ENCODE assay signal across 8 mouse cellular contexts in genomic region chr4:129640638-129641467, GRCm38 (mm10). TPM values are rescaled to one million over a fixed set of nuclear protein-coding genes. Genes with fewer than 3 reads are reported as not detected.
DNase-seq lines count a peak whose midpoint lies in the region; ATAC-seq and TF ChIP-seq lines count a peak whose summit lies in the region.

TSS of gene Txlna (minus strand) at chr4:129641065.

- H3K9ac ChIP-seq in forebrain, embryonic 16.5 days (replicated peaks; ENCODE audit: low read depth, low read length), result peak within 1 kb of the TSS; percentile 71
- peak within 1 kb of the TSS; percentile 80 for H3K9ac ChIP-seq in lung, embryonic 14.5 days

- under 1% methylated on average over 55 of the region's 60 CpGs for WGBS in forebrain, embryonic 16.5 days
- under 1% methylated on average over 60 of the region's 60 CpGs for WGBS in lung, embryonic 14.5 days
- under 1% methylated on average over 60 of the region's 60 CpGs for WGBS in olfactory bulb, adult 2 months
- WGBS in thymus, adult 2 months, result under 1% methylated on average over 60 of the region's 60 CpGs

- peak; percentile 99 for DNase-seq in G1E (ENCODE audit: low spot score)
- peak; percentile 97 to 99 for DNase-seq in cerebellum, adult 18-20 months
- DNase-seq in heart, postnatal 36 days, result peak; percentile 95 to 96
- DNase-seq in layer of hippocampus, adult 2 months (ENCODE audit: low spot score in 2 of 2), result peak; percentile 97 to 98
- peak; percentile 99 for DNase-seq in lung, embryonic 14.5 days
- DNase-seq in thymus, adult 2 months, result peak; percentile 96

- H3K27ac ChIP-seq in forebrain, embryonic 16.5 days (ENCODE audit: low read length), result peak within 1 kb of the TSS; percentile 94
- H3K27ac ChIP-seq in layer of hippocampus, adult 2 months, result peak within 1 kb of the TSS; percentile 95
- peak within 1 kb of the TSS; percentile 92 for H3K27ac ChIP-seq in lung, embryonic 14.5 days (ENCODE audit: low read depth)
- H3K27ac ChIP-seq in olfactory bulb, adult 2 months (ENCODE audit: insufficient read depth, low read depth, low read length), result peak within 1 kb of the TSS; percentile 98
- H3K27ac ChIP-seq in thymus, adult 2 months (ENCODE audit: control insufficient read depth, insufficient read depth, low read length), result peak within 1 kb of the TSS; percentile 32; the same call in 1 of the 2 replicates

- intact Hi-C loops in heart, postnatal 36 days (cut with DNase I), result loop anchor here (1.0 kb wide), 1 partner anchor 17 kb away; no protein-coding TSS in a partner anchor

- H3K4me2 ChIP-seq in forebrain, embryonic 16.5 days (ENCODE audit: low read length), result peak within 1 kb of the TSS; percentile 81
- H3K4me2 ChIP-seq in lung, embryonic 14.5 days, result peak within 1 kb of the TSS; percentile 94

- H3K9me3 ChIP-seq in G1E (replicated peaks), result no peaks in the 10 kb centered on the region
- no peaks in the 10 kb centered on the region for H3K9me3 ChIP-seq in forebrain, embryonic 16.5 days (ENCODE audit: control insufficient read depth, low read length)
- no peaks in the 10 kb centered on the region for H3K9me3 ChIP-seq in lung, embryonic 14.5 days (ENCODE audit: low read depth, low read length)

- peaks cover 54% of the 10 kb centered on the region for H3K4me1 ChIP-seq in G1E (ENCODE audit: insufficient read depth, low read depth, low read length)
- H3K4me1 ChIP-seq in forebrain, embryonic 16.5 days (replicated peaks; ENCODE audit: control insufficient read depth, insufficient read depth, low read length), result peaks cover 30% of the 10 kb centered on the region
- peaks cover 6% of the 10 kb centered on the region; the same call in 1 of the 2 replicates for H3K4me1 ChIP-seq in lung, embryonic 14.5 days (ENCODE audit: insufficient read depth)
- peaks cover 11% of the 10 kb centered on the region for H3K4me1 ChIP-seq in olfactory bulb, adult 2 months (ENCODE audit: control insufficient read depth, insufficient read depth, low read length)
- peaks cover 29% of the 10 kb centered on the region for H3K4me1 ChIP-seq in thymus, adult 2 months (replicated peaks; ENCODE audit: control insufficient read depth, insufficient read depth, low read length)

- H3K36me3 ChIP-seq in G1E (replicated peaks), result peaks cover 71% of the 10 kb centered on the region
- H3K36me3 ChIP-seq in forebrain, embryonic 16.5 days (ENCODE audit: control insufficient read depth, insufficient read depth), result peaks cover 14% of the 10 kb centered on the region; the same call in 1 of the 2 replicates
- peaks cover 58% of the 10 kb centered on the region for H3K36me3 ChIP-seq in lung, embryonic 14.5 days (ENCODE audit: insufficient read depth)
- peaks cover 30% of the 10 kb centered on the region for H3K36me3 ChIP-seq in thymus, adult 2 months (ENCODE audit: control insufficient read depth, insufficient read depth, low read length)

- TF ChIP-seq POLR2A in olfactory bulb, adult 2 months (IDR thresholded peaks at IDR 0.05; ENCODE audit: insufficient read depth, low read depth, low read length), result peak; percentile 31
- peak; percentile 77 for TF ChIP-seq POLR2A in thymus, adult 2 months (IDR thresholded peaks at IDR 0.05; ENCODE audit: control insufficient read depth, extremely low read depth, insufficient read depth, low read length, poor library complexity)

- ATAC-seq in G1E (ENCODE audit: extremely low read depth, insufficient number of reproducible peaks, low FRiP score, poor library complexity, severe bottlenecking), result peak; percentile 86
- peak; percentile 96 for ATAC-seq in forebrain, embryonic 16.5 days
- peak; percentile 96 for ATAC-seq in lung, embryonic 14.5 days (ENCODE audit: insufficient read depth)

- H3K27me3 ChIP-seq in G1E (ENCODE audit: insufficient read depth, low read length), result no peaks in the 10 kb centered on the region
- H3K27me3 ChIP-seq in forebrain, embryonic 16.5 days (replicated peaks; ENCODE audit: control insufficient read depth, insufficient read depth, low read length), result no peaks in the 10 kb centered on the region
- no peaks in the 10 kb centered on the region for H3K27me3 ChIP-seq in lung, embryonic 14.5 days (ENCODE audit: insufficient read depth, low read length)
- no peaks in the 10 kb centered on the region for H3K27me3 ChIP-seq in thymus, adult 2 months (ENCODE audit: control insufficient read depth, insufficient read depth, low read length)

- peak within 1 kb of the TSS; percentile 82 for H3K4me3 ChIP-seq in G1E (ENCODE audit: low read depth, low read length)
- peak within 1 kb of the TSS; percentile 67 for H3K4me3 ChIP-seq in forebrain, embryonic 16.5 days (replicated peaks; ENCODE audit: low read length)
- peak within 1 kb of the TSS; percentile 80 for H3K4me3 ChIP-seq in layer of hippocampus, adult 2 months
- H3K4me3 ChIP-seq in lung, embryonic 14.5 days (ENCODE audit: low read depth, low read length), result peak within 1 kb of the TSS; percentile 67
- H3K4me3 ChIP-seq in olfactory bulb, adult 2 months (ENCODE audit: insufficient read depth, low read depth, low read length), result peak within 1 kb of the TSS; percentile 99
- peak within 1 kb of the TSS; percentile 60 for H3K4me3 ChIP-seq in thymus, adult 2 months (ENCODE audit: control insufficient read depth, insufficient read depth, low read length)

- no peak for TF ChIP-seq CTCF in G1E (IDR thresholded peaks at IDR 0.05; ENCODE audit: low read depth, low read length)
- TF ChIP-seq CTCF in layer of hippocampus, adult 2 months (conservative IDR thresholded peaks at IDR 0.05), result no peak
- TF ChIP-seq CTCF in lung, embryonic 14.5 days (IDR thresholded peaks at IDR 0.05; ENCODE audit: low read depth), result no peak; the same call in 1 of the 2 replicates
- TF ChIP-seq CTCF in olfactory bulb, adult 2 months (IDR thresholded peaks at IDR 0.05; ENCODE audit: insufficient read depth, low read depth, low read length), result no peak
- peak; percentile 32; the same call in 1 of the 2 replicates for TF ChIP-seq CTCF in thymus, adult 2 months (IDR thresholded peaks at IDR 0.05; ENCODE audit: borderline replicate concordance, control insufficient read depth, extremely low read depth, insufficient read depth, low read length, poor library complexity)

RNA-seq across cellular contexts. Expression of gene Txlna, which starts in this region (rescaled TPM):
- total RNA-seq in G1E (2014; fragmentation: Nextera tagmentation) (35.5 and 39.7 TPM in 2 replicates), G1E (2017) (73.5 and 79.6 TPM in 2 replicates)
- polyA plus RNA-seq in G1E (2012), result 57.1 and 62.5 TPM in 2 replicates
- polyA plus RNA-seq in forebrain, embryonic 16.5 days (2015; fragmentation: Nextera tagmentation; extraction: Ambion mirVana), result 68.1 and 72.8 TPM in 2 replicates
- 10 to 100 TPM; 23.9 to 32.0 TPM for total RNA-seq in heart, postnatal 36 days (2021)
- total RNA-seq in layer of hippocampus, adult 2 months (2021), result 10 to 100 TPM; 49.7 to 51.3 TPM
- 100 and 109 TPM in 2 replicates for polyA plus RNA-seq in lung, embryonic 14.5 days (2014; fragmentation: Nextera tagmentation; extraction: Ambion mirVana)
- polyA plus RNA-seq in olfactory bulb, adult 2 months (2012; ENCODE audit: insufficient read depth, insufficient read length, low replicate concordance, missing spikeins), result not detected in 2 replicates
- polyA plus RNA-seq in thymus, adult 2 months (2012; rRNA removed), result 70.1 and 70.8 TPM in 2 replicates

Comparison
In these comparisons a context has a peak if more than half of its experiments do, and no peak if none do; other contexts are left out.
1. Peak in every context shown above with its lines: DNase-seq, ATAC-seq, H3K4me3 ChIP-seq and H3K27ac ChIP-seq.
2. H3K27ac ChIP-seq: peak in every context shown above with its lines; median percentile 98 in olfactory bulb, adult 2 months; 95 in layer of hippocampus, adult 2 months; 94 in forebrain, embryonic 16.5 days; 92 in lung, embryonic 14.5 days; 32 in thymus, adult 2 months.